Mouse (Mus musculus): ENCODE data around the gene Plekha4. TPM values are rescaled to one million over a fixed set of nuclear protein-coding genes. Genes with fewer than 3 reads are reported as not detected.

The Plekha4 gene
- total RNA-seq, 2 experiments from 2014 or later: 1.0 to 2.4 TPM

DNA sequence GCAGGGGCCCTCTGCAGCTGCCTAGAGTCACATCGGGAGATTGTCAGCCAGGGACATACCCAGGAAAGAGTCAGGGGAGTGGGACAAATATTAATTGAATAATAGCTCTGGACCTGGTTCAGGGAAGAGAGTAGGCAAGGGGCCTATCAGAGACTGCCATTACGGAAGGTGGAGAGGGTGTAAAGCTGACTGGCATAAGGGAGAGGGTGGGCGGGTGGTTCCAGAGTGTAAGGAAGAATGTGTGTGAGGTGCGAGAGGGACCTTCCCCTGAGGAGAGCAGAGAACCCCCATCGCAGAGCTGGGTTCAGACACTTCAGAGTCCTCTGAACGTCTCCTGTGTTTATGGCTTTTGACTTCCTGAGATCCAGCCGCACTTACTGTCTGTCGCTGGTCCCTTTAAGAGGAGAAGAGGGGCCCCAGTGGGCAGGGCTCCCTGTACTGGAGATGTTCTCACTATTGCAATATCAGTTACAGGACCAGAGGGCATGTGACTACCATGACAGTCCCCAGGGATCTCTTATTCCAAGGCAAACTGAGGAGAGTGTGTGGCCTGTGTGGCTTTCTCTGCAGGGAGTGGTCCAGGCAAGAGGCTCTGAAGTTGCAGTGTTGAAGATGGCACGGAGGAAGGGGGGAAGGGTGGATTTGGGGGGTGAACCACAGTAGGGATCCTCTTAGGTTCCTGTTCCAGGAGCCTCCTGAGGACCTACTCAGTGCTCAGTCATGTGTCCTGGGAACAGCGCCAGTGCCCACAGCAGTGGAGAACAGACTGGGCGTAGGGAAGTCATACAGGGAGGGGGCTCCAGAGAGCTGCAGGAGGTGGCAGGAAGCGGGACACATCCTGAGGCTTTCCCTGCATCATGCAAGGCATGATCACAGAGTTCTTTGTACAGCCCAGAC lies 35.7 kb downstream of the Plekha4 start:
- intact Hi-C loops (cut with DNase I): loop anchor here (2.0 kb wide), 2 partner anchors 85 to 157 kb away; partner anchors contain the start of gene Kcna7
- DNase-seq (ENCODE audit: low spot score in 2 of 2): no peak

GRCm38 (mm10) chr7:45564811-45565210 lies 38.7 kb downstream of the Plekha4 start:
- intact Hi-C loops (cut with DNase I): no loop called here

GRCm38 (mm10) chr7:45565446-45565845 lies 39.3 kb downstream of the Plekha4 start:
- DNase-seq (ENCODE audit: low spot score in 2 of 2): no peak
- intact Hi-C loops (cut with DNase I): no loop called here

More at GRCm38 (mm10) chr7:45564811-45565210, 38.7 kb downstream of the Plekha4 start:
- DNase-seq (ENCODE audit: low spot score in 2 of 2): no peak

DNA sequence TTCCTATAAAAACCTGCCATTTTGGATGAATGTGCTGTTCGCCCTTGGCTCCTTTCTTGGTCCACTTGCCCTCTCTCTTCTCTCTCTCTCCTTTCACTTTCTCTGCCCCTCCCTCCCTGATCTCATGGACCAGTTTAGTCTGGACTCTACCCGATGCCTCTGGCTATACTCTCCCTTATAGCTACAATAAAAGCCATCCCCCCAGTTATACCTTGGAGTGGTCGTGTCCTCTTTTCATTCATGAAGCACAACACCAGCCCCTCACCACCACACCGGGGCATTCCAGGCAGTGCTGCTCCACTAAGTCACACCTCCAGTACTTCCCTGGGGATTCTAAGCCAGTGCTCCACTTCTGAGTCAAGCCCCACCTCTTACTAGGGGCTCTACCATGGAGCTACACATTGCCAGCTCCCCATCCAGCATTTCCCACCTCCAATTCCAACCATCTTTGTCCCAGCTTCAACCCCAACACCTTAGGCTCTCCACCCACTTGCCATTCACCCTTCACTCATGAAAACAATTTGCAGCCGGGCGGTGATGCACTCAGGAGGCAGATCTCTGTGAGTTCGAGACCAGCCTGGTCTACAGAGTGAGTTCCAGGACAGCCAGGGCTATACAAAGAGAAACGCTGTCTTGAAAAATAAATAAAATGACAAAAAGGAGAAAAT lies 41.1 kb downstream of the Plekha4 start:
- intact Hi-C loops (cut with DNase I): no loop called here
- DNase-seq (ENCODE audit: low spot score in 2 of 2): no peak

GRCm38 (mm10) chr7:45567780-45568516 lies 41.8 kb downstream of the Plekha4 start:
- peak; percentile 87 to 89 for DNase-seq (ENCODE audit: low spot score in 2 of 2)
- intact Hi-C loops (cut with DNase I): no loop called here

GRCm38 (mm10) chr7:45568601-45569473 lies 42.7 kb downstream of the Plekha4 start:
- DNase-seq (ENCODE audit: low spot score in 2 of 2): no peak
- intact Hi-C loops (cut with DNase I): no loop called here

GRCm38 (mm10) chr7:45570103-45570741 lies 44.1 kb downstream of the Plekha4 start, which contains the start of gene Bcat2:
TSS of gene Bcat2 (plus strand) at chr7:45570153.
- intact Hi-C loops (cut with DNase I): no loop called here
- peak; percentile 50 to 65 for DNase-seq (ENCODE audit: low spot score in 2 of 2)

DNA sequence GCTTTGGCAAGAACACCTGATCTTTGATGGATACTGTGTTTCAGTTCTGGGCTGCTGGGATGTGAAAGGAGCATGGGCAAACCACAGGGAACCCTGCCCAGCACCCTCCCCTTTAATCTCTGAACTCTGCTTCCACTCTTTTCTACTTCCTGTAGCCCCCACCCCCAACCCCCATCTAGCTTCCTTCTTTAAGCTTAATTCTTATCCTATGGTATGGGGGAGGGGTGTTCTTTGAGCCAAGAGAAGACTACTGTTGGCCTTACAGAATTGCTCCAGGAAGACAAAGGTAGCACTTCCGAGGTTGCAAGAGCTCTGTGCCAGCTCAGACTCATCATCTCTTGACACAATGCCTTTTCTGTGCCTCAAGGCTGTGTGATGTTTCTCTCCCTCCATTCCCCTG lies 45.8 kb downstream of the Plekha4 start:
- DNase-seq (ENCODE audit: low spot score in 2 of 2): no peak
- intact Hi-C loops (cut with DNase I): no loop called here

DNA sequence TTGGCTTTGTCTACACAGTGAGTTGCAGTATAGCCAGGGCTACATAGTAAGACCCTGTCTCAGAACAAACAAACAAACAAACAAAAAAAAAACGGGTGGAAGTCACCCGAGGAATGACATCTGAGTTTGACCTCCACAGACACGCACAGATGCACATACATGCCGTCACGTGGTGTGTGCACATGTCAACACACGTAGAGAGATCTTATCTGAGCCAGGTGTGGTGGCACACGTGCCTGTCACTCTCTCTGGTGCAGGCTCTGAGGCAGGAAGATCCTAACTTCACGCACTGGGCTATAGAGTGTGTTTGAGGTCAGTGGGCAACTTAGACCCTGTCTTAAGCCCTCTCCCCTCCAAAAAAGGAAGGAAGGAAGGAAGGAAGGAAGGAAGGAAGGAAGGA lies 47.8 kb downstream of the Plekha4 start:
- intact Hi-C loops (cut with DNase I): no loop called here

GRCm38 (mm10) chr7:45574472-45575379 lies 48.6 kb downstream of the Plekha4 start:
- intact Hi-C loops (cut with DNase I): no loop called here
- no peak for DNase-seq (ENCODE audit: low spot score in 2 of 2)

More for the DNA sequence above, 47.8 kb downstream of the Plekha4 start:
- DNase-seq (ENCODE audit: low spot score in 2 of 2): no peak

- intact Hi-C loops (cut with DNase I): no loop called here
- no peak for DNase-seq (ENCODE audit: low spot score in 2 of 2)
Measured at GRCm38 (mm10) chr7:45585923-45586322, 59.8 kb downstream of the Plekha4 start.

DNA sequence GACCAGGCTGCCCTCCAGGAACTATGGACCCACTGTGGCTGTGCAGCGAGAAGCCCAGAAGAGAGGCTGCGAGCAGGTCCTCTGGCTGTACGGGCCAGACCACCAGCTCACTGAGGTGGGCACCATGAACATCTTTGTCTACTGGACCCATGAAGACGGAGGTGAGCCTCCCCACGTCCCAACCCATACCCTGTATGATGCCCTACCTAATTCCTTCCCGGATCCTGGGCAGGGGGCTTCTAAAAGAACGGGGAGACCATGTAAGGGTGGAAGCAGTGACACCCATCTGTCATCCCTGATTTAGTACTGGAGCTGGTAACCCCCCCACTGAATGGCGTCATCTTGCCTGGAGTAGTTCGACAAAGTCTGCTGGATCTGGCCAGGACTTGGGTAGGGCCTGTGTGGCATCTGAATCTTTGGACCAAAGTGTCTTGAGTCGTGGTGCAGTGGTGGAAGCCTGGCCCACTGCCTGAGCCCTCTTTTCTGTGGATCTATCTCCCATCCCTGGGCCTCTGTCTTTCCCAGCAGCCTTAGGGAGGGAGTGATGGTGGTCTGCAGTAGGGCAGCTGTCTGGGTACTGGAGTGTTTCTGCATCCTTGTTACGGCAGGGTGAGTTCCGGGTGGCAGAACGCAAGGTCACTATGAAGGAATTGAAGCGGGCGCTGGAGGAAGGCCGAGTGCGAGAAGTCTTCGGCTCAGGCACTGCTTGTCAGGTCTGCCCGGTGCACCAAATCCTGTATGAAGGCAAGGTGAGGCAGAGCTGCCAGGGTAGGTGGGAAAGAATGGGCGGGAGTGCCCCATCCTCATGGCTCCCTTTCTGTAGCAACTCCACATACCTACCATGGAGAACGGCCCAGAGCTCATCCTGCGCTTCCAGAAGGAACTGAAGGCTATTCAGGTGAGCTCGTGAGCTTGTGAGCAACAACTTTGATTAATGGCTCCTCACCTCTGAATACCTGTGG lies 61.8 kb downstream of the Plekha4 start:
- intact Hi-C loops (cut with DNase I): no loop called here
- DNase-seq (ENCODE audit: low spot score in 2 of 2): no peak

GRCm38 (mm10) chr7:45589173-45589572 lies 63.0 kb downstream of the Plekha4 start:
- peak; percentile 96 to 99 for DNase-seq (ENCODE audit: low spot score in 2 of 2)
- intact Hi-C loops (cut with DNase I): no loop called here

DNA sequence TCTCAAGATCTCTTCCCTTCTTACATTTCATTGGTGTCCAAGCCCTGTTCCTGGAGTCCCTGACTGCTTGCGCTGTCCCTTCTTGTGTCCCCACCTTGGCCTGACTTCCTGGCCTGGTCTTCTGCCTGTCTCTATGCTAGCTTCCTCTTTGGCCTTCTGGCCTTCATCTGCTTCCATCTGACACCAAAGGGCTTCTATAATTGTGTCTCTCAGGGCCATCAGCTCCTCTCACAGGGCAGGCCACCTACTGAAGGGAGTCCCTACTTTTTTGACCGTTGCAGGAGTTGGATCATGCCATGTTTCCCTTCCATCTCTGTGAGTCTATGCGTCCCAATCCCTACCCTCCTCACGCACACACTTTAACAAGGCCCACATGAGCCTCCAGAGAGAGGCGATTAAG lies 63.8 kb downstream of the Plekha4 start:
- no peak for DNase-seq (ENCODE audit: low spot score in 2 of 2)
- intact Hi-C loops (cut with DNase I): no loop called here

DNA sequence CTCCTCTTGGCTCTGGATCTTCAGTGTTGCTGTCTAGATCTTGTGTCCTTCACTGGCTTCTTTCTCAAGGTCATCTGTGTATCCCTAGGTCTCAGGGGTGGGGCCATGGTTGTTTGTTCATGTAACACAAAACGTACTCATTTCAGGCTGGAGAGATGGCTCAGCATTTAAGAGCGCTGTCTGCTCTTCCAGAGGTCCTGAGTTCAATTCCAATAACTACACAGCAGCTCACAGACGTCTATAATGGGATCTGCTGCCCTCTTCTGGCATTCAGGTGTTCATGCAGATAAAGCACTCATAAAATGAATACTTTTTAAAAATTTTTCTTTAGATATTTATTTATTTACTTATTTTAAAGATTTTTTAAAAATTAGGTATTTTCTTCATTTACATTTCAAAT lies 64.7 kb downstream of the Plekha4 start:
- DNase-seq (ENCODE audit: low spot score in 2 of 2): no peak
- intact Hi-C loops (cut with DNase I): no loop called here

DNA sequence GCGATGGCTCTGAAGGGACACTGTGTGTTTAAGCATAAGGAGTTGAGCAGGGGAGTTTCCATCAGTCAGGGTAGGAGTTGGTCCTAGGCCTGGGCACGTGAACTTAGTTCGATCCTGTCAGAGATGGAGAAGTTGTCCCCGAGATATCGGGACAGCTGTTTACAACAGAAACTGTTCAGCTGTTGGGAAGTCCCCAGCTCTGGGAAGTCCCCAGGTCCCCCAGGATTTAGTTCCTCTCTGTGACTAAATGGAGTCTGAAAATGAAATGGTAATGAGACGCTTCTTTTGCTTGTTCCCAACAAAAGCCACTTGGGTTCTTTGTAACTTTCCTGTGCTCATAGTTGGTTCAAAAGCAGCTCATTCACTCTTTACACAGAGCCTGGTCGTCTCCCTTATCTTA lies 65.8 kb downstream of the Plekha4 start:
- DNase-seq (ENCODE audit: low spot score in 2 of 2): no peak
- intact Hi-C loops (cut with DNase I): no loop called here
